Mouse (Mus musculus) stomach, embryonic 15.5 days (tissue): ENCODE data around the gene Megf6. TPM values are rescaled to one million over a fixed set of nuclear protein-coding genes. Genes with fewer than 3 reads are reported as not detected.
A peak's percentile ranks its signal among the peaks of the same experiment; 100 is the strongest.

Source experiments
- ATAC-seq: fragments of 200-750 bp; cut with Nextera tagmentation; 2 replicates; pipeline ENCODE4 v1.8.0; 2017; ENCODE audit warnings: low read depth, moderate number of reproducible peaks, moderate TSS enrichment; ENCODE audit not compliant: insufficient read depth, low FRiP score
- H3K27ac ChIP-seq: fragments of 300-500 bp; sonication (generic); 2 replicates; pipeline ENCODE4 v1.5.1; 2015; ENCODE audit warnings: mild to moderate bottlenecking, inconsistent platforms
- H3K27me3 ChIP-seq: fragments of 300-500 bp; sonication (generic); replicated peaks from 2 replicates; pipeline ENCODE4 v1.6.1; 2015; ENCODE audit warnings: inconsistent platforms
- H3K36me3 ChIP-seq: fragments of 300-500 bp; sonication (generic); 2 replicates; pipeline ENCODE4 v1.6.1; 2015; ENCODE audit warnings: inconsistent platforms
- H3K4me1 ChIP-seq: fragments of 300-500 bp; sonication (generic); 2 replicates; pipeline ENCODE4 v1.6.1; 2015; ENCODE audit warnings: inconsistent platforms
- H3K4me2 ChIP-seq: fragments of 300-500 bp; sonication (generic); 2 replicates; pipeline ENCODE4 v1.6.1; 2015; ENCODE audit warnings: mild to moderate bottlenecking, inconsistent platforms
- H3K4me3 ChIP-seq: fragments of 300-500 bp; sonication (generic); replicated peaks from 2 replicates; pipeline ENCODE4 v1.5.1; 2015; ENCODE audit warnings: inconsistent platforms
- H3K9ac ChIP-seq: fragments of 300-500 bp; sonication (generic); 2 replicates; pipeline ENCODE4 v1.6.1; 2015; ENCODE audit warnings: inconsistent platforms
- H3K9me3 ChIP-seq: fragments of 300-500 bp; sonication (generic); 2 replicates; pipeline ENCODE4 v1.6.1; 2016; ENCODE audit warnings: inconsistent platforms
- WGBS: fragments of 180-500 bp; shearing (Covaris S2); methylation state at CpG from one replicate; pipeline ENCODE4 v1.1.7; 2015; 5-methylcytosine and 5-hydroxymethylcytosine counted together
- polyA plus RNA-seq: library from polyadenylated mRNA; unstranded; fragments of >200 nt; fragmentation: Nextera tagmentation; extraction: Ambion mirVana; gene quantifications from 2 replicates; pipeline ENCODE4 v1.2.1, GENCODE M21; 2015

Megf6 gene
- polyA plus RNA-seq, 1 experiment from 2014 or later, result 20.9 TPM

DNA sequence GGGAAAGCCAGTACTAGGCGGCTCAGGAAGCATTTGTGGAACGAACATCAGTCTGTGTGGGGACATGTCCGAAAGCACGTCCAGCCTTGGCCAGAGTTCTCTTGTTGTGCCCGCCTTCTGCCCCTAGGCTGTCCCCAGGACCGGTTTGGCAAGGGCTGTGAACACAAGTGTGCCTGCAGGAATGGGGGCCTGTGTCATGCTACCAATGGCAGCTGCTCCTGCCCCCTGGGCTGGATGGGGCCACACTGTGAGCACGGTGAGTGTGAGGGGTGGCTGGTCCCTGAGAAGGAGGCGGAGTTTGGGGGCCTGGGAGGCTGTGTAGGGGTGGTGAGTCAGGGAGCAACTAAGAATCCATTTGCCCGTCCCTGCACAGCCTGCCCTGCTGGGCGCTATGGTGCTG, 99.0 kb downstream of the Megf6 start:
- Histone ChIP-seq H3K36me3 (no peaks in the 10 kb centered on the region), H3K27me3 (no peaks in the 10 kb centered on the region), H3K4me1 (no peaks in the 10 kb centered on the region), H3K27ac (peak overlapping the region; percentile 82), H3K9ac (no peak overlapping the region), H3K4me3 (peak overlapping the region; percentile 14; the same call in 1 of the 2 replicates), H3K4me2 (peak overlapping the region; percentile 39), H3K9me3 (no peaks in the 10 kb centered on the region)
- WGBS, result 48% methylated on average over 10 of the region's 10 CpGs
- ATAC-seq, result peak; percentile 86

GRCm38 (mm10) chr4:154273000-154273399, 102.5 kb downstream of the Megf6 start:
- 41% methylated on average over 3 of the region's 3 CpGs for WGBS
- Histone ChIP-seq H3K4me3 (no peak overlapping the region), H3K9me3 (no peaks in the 10 kb centered on the region), H3K27me3 (no peaks in the 10 kb centered on the region), H3K27ac (no peak overlapping the region), H3K4me2 (no peak overlapping the region), H3K36me3 (0 out of 2 replicates have a peak, but pooled peaks cover 4% of the 10 kb centered on the region), H3K9ac (no peak overlapping the region), H3K4me1 (no peaks in the 10 kb centered on the region)
- ATAC-seq, result no peak

- no peak overlapping the region for H3K9ac ChIP-seq
- H3K27ac ChIP-seq, result no peak overlapping the region
- 0 out of 2 replicates have a peak, but pooled peaks cover 4% of the 10 kb centered on the region for H3K36me3 ChIP-seq
- no peak overlapping the region for H3K4me2 ChIP-seq
- H3K27me3 ChIP-seq, result no peaks in the 10 kb centered on the region
- no peaks in the 10 kb centered on the region for H3K9me3 ChIP-seq
- no peak for ATAC-seq
- no peaks in the 10 kb centered on the region for H3K4me1 ChIP-seq
- WGBS, result 68% methylated on average over 9 of the region's 9 CpGs
- no peak overlapping the region for H3K4me3 ChIP-seq
Observed at GRCm38 (mm10) chr4:154279481-154279880, 109.0 kb downstream of the Megf6 start.

DNA sequence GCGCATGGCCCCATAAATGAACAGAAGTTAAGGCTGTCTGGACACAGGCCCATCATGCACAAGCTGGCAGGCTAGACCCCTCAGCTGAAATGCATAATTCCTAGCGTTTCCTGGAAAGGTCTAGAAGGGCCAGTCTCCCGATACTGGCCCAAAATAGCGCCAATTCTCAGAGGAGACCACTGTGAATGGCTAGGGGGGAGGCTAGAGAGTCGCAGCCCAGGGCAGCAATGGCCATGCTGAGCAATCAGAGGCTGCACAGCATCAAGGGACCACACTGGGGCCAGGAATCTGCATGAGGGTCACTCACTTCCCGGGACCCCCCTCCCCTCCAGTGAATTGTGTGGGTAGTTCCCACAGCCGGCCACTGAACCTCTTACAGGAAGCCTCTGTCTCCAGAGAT, 113.1 kb downstream of the Megf6 start:
- no peaks in the 10 kb centered on the region for H3K4me1 ChIP-seq
- no peak for ATAC-seq
- H3K27me3 ChIP-seq, result no peaks in the 10 kb centered on the region
- no peak overlapping the region for H3K27ac ChIP-seq
- H3K9me3 ChIP-seq, result no peaks in the 10 kb centered on the region
- WGBS, result 65% methylated on average over 7 of the region's 7 CpGs
- H3K4me3 ChIP-seq, result no peak overlapping the region
- no peak overlapping the region for H3K4me2 ChIP-seq
- H3K36me3 ChIP-seq, result no peaks in the 10 kb centered on the region
- H3K9ac ChIP-seq, result no peak overlapping the region

GRCm38 (mm10) chr4:154293735-154294201, 123.2 kb downstream of the Megf6 start:
- peak overlapping the region; percentile 23 for H3K4me2 ChIP-seq

GRCm38 (mm10) chr4:154294262-154294731, 123.8 kb downstream of the Megf6 start:
- peak; percentile 86 for ATAC-seq
- Histone ChIP-seq H3K4me1 (peaks cover 25% of the 10 kb centered on the region), H3K4me3 (no peak overlapping the region), H3K27me3 (no peaks in the 10 kb centered on the region), H3K9ac (no peak overlapping the region), H3K4me2 (peak overlapping the region; percentile 23; the same call in 1 of the 2 replicates), H3K36me3 (no peaks in the 10 kb centered on the region), H3K27ac (peak overlapping the region; percentile 82), H3K9me3 (no peaks in the 10 kb centered on the region)
- 22% methylated on average over 8 of the region's 8 CpGs for WGBS

More at GRCm38 (mm10) chr4:154293735-154294201, 123.2 kb downstream of the Megf6 start:
- ATAC-seq, result peak; percentile 40
- H3K36me3 ChIP-seq, result no peaks in the 10 kb centered on the region
- H3K4me3 ChIP-seq, result 0 out of 2 replicates have a peak overlapping the region, but pooled peaks have one; percentile 1
- H3K27ac ChIP-seq, result peak overlapping the region; percentile 82
- 37% methylated on average over 4 of the region's 4 CpGs for WGBS
- H3K27me3 ChIP-seq, result no peaks in the 10 kb centered on the region
- peaks cover 25% of the 10 kb centered on the region for H3K4me1 ChIP-seq
- no peaks in the 10 kb centered on the region for H3K9me3 ChIP-seq
- H3K9ac ChIP-seq, result no peak overlapping the region

- H3K9me3 ChIP-seq, result no peaks in the 10 kb centered on the region
- ATAC-seq, result 0 out of 2 replicates have a peak, but pooled peaks have one; percentile 3
- WGBS, result 30% methylated on average over 9 of the region's 9 CpGs
Observed at GRCm38 (mm10) chr4:154297761-154298160, 127.2 kb downstream of the Megf6 start.

DNA sequence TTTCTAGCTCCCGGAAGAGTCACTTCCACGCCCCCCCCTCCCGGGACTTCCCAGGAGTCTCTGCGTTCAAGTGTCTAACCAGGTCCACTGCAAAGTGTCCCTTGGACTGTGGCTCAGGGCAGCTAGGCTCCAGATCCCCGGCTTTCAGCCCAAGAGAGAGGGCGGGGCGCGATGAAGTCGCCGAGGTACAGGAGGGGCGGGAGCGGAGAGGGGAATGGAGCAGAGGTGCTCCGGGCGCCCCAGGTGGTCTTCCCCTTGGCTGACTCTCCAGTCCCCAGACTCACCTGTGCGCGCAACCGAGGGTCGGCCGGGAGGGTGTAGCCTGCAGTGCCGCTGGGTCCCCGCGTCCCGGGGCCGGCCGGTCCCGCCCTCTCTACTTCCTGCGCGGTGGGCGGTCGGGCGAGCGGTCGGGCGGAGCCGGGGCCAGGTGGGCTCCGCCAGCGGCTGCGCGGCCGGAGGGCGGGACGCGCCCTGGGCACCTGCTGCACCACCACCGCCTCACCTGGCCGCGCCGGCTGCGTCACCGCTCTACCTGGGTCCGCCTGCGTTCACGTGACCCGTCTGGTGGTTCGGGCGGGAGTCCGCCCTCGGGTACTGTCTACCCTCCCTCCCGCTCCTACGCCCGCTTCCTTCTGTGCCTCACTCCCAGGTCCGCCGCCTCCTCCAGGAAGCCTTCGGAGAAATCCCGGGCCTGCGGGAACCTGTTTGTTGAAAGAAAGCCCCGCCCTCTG, 129.2 kb downstream of the Megf6 start:
- Histone ChIP-seq H3K4me2 (peak overlapping the region; percentile 76), H3K9ac (no peak overlapping the region), H3K27me3 (no peaks in the 10 kb centered on the region), H3K36me3 (no peaks in the 10 kb centered on the region), H3K4me3 (peak overlapping the region; percentile 53), H3K4me1 (peaks cover 10% of the 10 kb centered on the region; the same call in 1 of the 2 replicates), H3K27ac (peak overlapping the region; percentile 84), H3K9me3 (no peaks in the 10 kb centered on the region)
- WGBS, result 1% methylated on average over 56 of the region's 66 CpGs
- peak; percentile 85 for ATAC-seq

More at GRCm38 (mm10) chr4:154297761-154298160, 127.2 kb downstream of the Megf6 start:
- H3K36me3 ChIP-seq, result no peaks in the 10 kb centered on the region
- no peaks in the 10 kb centered on the region for H3K27me3 ChIP-seq
- H3K27ac ChIP-seq, result peak overlapping the region; percentile 84
- H3K9ac ChIP-seq, result no peak overlapping the region
- peaks cover 25% of the 10 kb centered on the region for H3K4me1 ChIP-seq
- peak overlapping the region; percentile 76 for H3K4me2 ChIP-seq
- peak overlapping the region; percentile 5; the same call in 1 of the 2 replicates for H3K4me3 ChIP-seq

- Histone ChIP-seq H3K9me3 (no peaks in the 10 kb centered on the region), H3K27ac (no peak within 1 kb of the TSS), H3K27me3 (no peaks in the 10 kb centered on the region), H3K4me3 (no peak within 1 kb of the TSS), H3K4me2 (no peak within 1 kb of the TSS; the same call in 1 of the 2 replicates), H3K4me1 (0 out of 2 replicates have a peak, but pooled peaks cover 5% of the 10 kb centered on the region), H3K9ac (no peak within 1 kb of the TSS), H3K36me3 (no peaks in the 10 kb centered on the region)
- WGBS, result 22% methylated on average over 7 of the region's 7 CpGs
- ATAC-seq, result no peak
Observed at GRCm38 (mm10) chr4:154301466-154301881, 130.9 kb downstream of the Megf6 start, which contains the start of gene Arhgef16. Arhgef16 (minus strand) TSS chr4:154301676.

DNA sequence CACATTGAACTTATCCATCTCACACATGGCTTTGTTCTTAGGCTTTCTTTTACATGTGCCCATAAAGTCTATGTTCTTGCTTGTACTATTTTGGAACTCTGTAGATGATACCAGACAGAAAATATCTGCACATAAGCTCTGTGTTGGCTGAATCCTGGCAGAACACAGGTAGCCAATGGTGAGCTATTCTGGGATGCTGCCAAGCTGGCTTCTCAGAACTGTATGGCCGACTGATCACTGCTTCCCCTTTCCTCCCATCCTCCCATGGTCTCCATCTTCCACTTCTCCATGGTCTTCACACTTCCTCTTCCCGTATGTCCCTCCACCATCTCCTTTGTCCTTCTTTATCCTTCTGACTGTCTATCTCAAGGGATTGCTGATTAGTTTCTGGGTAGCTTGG, 138.6 kb downstream of the Megf6 start:
- no peak overlapping the region for H3K9ac ChIP-seq
- ATAC-seq, result no peak

GRCm38 (mm10) chr4:154310576-154311262, 140.2 kb downstream of the Megf6 start:
- Histone ChIP-seq H3K4me2 (no peak overlapping the region), H3K4me3 (no peak overlapping the region), H3K4me1 (0 out of 2 replicates have a peak, but pooled peaks cover 3% of the 10 kb centered on the region), H3K9ac (no peak overlapping the region), H3K27me3 (no peaks in the 10 kb centered on the region), H3K27ac (no peak overlapping the region), H3K9me3 (no peaks in the 10 kb centered on the region), H3K36me3 (no peaks in the 10 kb centered on the region)
- ATAC-seq, result no peak
- WGBS, result 53% methylated on average over 9 of the region's 9 CpGs

More for the DNA sequence above, 138.6 kb downstream of the Megf6 start:
- no peak overlapping the region for H3K27ac ChIP-seq
- 79% methylated on average over 2 of the region's 2 CpGs for WGBS
- no peaks in the 10 kb centered on the region for H3K9me3 ChIP-seq
- H3K4me1 ChIP-seq, result 0 out of 2 replicates have a peak, but pooled peaks cover 3% of the 10 kb centered on the region
- no peaks in the 10 kb centered on the region for H3K36me3 ChIP-seq
- H3K4me3 ChIP-seq, result no peak overlapping the region
- no peak overlapping the region for H3K4me2 ChIP-seq
- H3K27me3 ChIP-seq, result no peaks in the 10 kb centered on the region
